Mouse (Mus musculus): ENCODE data around the gene Vezf1. TPM values are rescaled to one million over a fixed set of nuclear protein-coding genes. Genes with fewer than 3 reads are reported as not detected.
A peak's percentile ranks its signal among the peaks of the same experiment; 100 is the strongest.

The Vezf1 gene
- 35.0 and 39.1 TPM in 2 replicates for polyA plus RNA-seq (2015; fragmentation: Nextera tagmentation; extraction: Ambion mirVana)

DNA sequence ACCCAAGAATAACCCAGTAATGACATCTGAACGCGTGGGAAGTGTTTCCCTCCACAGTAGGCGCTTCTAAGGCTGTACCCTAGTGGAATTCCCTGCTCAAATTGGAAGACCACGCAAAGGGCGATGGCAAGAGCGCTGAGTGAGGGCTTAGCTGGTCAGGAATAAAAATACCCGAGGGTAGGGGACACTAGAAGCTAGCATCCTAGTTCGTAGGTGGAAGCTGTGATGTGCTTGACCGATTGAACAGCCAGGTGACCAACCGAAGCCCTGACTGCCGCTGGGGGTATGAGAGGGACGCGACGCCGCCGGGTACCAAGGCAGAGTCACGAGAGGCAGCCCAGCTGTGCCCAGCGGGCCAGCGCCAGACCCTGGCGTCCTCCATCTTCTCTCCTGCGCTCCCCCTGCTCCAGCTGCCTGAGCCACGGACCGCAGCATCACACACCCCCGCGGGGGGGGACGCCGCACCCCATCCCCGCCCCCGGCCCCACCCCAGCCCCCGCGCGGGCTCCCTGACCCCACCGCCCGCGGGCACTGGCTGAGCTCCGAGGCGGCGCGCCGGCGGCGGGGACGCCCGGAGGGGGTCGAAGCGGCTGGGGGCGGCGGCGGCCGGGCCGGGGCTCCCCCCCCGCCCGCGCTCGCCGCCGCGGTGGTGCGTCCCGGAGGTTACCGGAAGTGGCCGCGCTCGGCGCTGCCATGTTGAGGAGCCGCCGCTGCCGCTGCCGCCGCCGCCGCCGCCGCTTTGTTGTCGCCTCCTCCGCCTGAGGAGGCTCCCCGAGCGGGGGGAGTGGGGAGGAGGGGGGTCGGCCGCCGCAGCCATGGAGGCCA, at the start of gene Vezf1:
Gene Vezf1 (plus strand): TSS at position 694 of the 825 bp plus-strand sequence.
- Histone ChIP-seq H3K27me3 (replicated peaks) (no peaks in the 10 kb centered on the region), H3K36me3 (no peaks in the 10 kb centered on the region), H3K9ac (replicated peaks) (peak within 1 kb of the TSS; percentile 98), H3K4me1 (peaks cover 44% of the 10 kb centered on the region), H3K9me3 (replicated peaks) (no peaks in the 10 kb centered on the region), H3K4me3 (replicated peaks) (peak within 1 kb of the TSS; percentile 89), H3K27ac (replicated peaks) (peak within 1 kb of the TSS; percentile 99), H3K4me2 (peak within 1 kb of the TSS; percentile 90)
- WGBS, result under 1% methylated on average over 40 of the region's 81 CpGs
- ATAC-seq (ENCODE audit: low FRiP score), result peak; percentile 90

DNA sequence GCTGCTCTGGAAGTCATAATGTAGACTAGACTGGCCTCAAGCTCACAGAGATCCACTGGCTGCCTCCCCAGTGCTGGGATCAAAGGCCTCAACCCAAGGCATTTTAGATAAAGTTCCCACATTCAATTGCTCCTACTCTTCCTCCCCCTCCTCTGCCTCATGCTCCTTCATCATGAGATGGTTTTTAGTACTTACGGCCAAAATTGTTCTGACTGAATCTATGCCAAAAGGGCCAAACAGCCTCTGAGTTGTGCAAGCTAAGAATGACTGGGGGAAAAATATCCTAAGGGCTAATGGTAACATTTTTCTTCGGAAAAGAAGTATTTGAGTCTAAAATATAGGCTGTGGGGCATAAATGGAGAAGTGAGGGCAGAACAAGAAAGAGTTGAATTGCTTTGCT, 44.1 kb upstream of the Vezf1 start:
- no peak for ATAC-seq (ENCODE audit: low FRiP score)
- H3K27me3 ChIP-seq (replicated peaks), result no peaks in the 10 kb centered on the region
- no peak overlapping the region for H3K27ac ChIP-seq (replicated peaks)
- H3K9ac ChIP-seq (replicated peaks), result no peak overlapping the region
- peaks cover 10% of the 10 kb centered on the region for H3K4me1 ChIP-seq
- no peak overlapping the region for H3K4me3 ChIP-seq (replicated peaks)
- no peaks in the 10 kb centered on the region for H3K36me3 ChIP-seq
- no peaks in the 10 kb centered on the region for H3K9me3 ChIP-seq (replicated peaks)
- no peak overlapping the region for H3K4me2 ChIP-seq
- 93% methylated on average over 2 of the region's 2 CpGs for WGBS

GRCm38 (mm10) chr11:88027391-88028035, 40.6 kb upstream of the Vezf1 start:
- peaks cover 10% of the 10 kb centered on the region for H3K4me1 ChIP-seq
- no peaks in the 10 kb centered on the region for H3K27me3 ChIP-seq (replicated peaks)
- 39% methylated on average over 9 of the region's 9 CpGs for WGBS
- no peak overlapping the region for H3K4me3 ChIP-seq (replicated peaks)
- H3K4me2 ChIP-seq, result no peak overlapping the region
- H3K36me3 ChIP-seq, result no peaks in the 10 kb centered on the region
- H3K9ac ChIP-seq (replicated peaks), result no peak overlapping the region
- ATAC-seq (ENCODE audit: low FRiP score), result no peak
- H3K9me3 ChIP-seq (replicated peaks), result no peaks in the 10 kb centered on the region
- no peak overlapping the region for H3K27ac ChIP-seq (replicated peaks)

- Histone ChIP-seq H3K36me3 (no peaks in the 10 kb centered on the region), H3K9ac (replicated peaks) (no peak overlapping the region), H3K4me3 (replicated peaks) (no peak overlapping the region), H3K4me1 (peaks cover 10% of the 10 kb centered on the region), H3K27me3 (replicated peaks) (no peaks in the 10 kb centered on the region), H3K4me2 (0 out of 2 replicates have a peak overlapping the region, but pooled peaks have one; percentile 5), H3K9me3 (replicated peaks) (no peaks in the 10 kb centered on the region), H3K27ac (replicated peaks) (no peak overlapping the region)
- 11% methylated on average over 16 of the region's 16 CpGs for WGBS
- ATAC-seq (ENCODE audit: low FRiP score), result no peak
Measured at GRCm38 (mm10) chr11:88028193-88028684, 39.8 kb upstream of the Vezf1 start.

DNA sequence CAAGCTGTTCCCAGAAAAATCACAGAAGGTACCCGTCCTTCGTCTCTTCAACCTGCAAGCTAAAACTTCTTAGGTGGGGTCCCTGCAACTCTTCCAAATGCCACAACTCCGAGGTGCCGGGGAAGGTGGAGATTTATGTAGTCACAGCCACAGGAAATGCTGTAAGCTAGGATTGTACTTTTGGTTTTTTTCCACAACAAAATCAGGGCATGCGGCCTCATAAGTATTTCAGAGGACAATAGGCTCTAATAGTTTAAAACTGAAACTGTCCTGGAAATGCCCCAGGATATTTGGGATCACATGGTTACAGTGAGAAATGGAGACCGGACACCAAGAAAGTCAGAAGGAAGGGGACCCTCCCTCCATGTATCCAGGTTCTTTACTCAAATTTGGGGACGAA, 37.9 kb upstream of the Vezf1 start:
- Histone ChIP-seq H3K27ac (replicated peaks) (no peak overlapping the region), H3K9ac (replicated peaks) (no peak overlapping the region), H3K27me3 (replicated peaks) (no peaks in the 10 kb centered on the region), H3K4me3 (replicated peaks) (no peak overlapping the region), H3K9me3 (replicated peaks) (no peaks in the 10 kb centered on the region), H3K4me1 (peaks cover 10% of the 10 kb centered on the region), H3K36me3 (no peaks in the 10 kb centered on the region), H3K4me2 (no peak overlapping the region)
- WGBS, result 90% methylated on average over 7 of the region's 7 CpGs
- no peak for ATAC-seq (ENCODE audit: low FRiP score)

GRCm38 (mm10) chr11:88030836-88031235, 37.2 kb upstream of the Vezf1 start:
- no peak for ATAC-seq (ENCODE audit: low FRiP score)
- Histone ChIP-seq H3K36me3 (no peaks in the 10 kb centered on the region), H3K4me2 (no peak overlapping the region), H3K27ac (replicated peaks) (no peak overlapping the region), H3K27me3 (replicated peaks) (no peaks in the 10 kb centered on the region), H3K9me3 (replicated peaks) (no peaks in the 10 kb centered on the region), H3K9ac (replicated peaks) (no peak overlapping the region), H3K4me3 (replicated peaks) (no peak overlapping the region), H3K4me1 (peaks cover 10% of the 10 kb centered on the region)
- WGBS, result 88% methylated on average over 2 of the region's 2 CpGs

DNA sequence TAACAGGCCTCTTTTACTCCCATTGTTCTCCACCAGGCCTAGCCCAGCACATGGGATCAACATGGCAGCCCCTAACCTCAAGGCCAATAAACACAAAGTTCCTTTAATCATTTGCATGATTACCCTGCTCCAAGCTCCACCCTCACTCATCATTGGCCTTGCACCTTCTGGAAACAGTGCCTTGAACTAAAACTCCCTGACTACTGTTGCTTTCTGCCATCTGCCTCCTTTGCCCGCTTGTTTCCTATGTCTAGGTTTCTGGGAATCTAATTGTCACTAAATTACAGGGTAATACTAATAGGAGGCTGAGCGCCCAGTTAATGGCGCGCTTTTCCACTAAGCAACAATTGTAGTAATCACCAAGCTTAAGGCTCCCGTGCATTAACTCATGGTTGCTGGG, 36.3 kb upstream of the Vezf1 start:
- Histone ChIP-seq H3K9ac (replicated peaks) (no peak overlapping the region), H3K9me3 (replicated peaks) (no peaks in the 10 kb centered on the region), H3K4me3 (replicated peaks) (no peak overlapping the region), H3K27me3 (replicated peaks) (no peaks in the 10 kb centered on the region), H3K4me2 (no peak overlapping the region), H3K36me3 (no peaks in the 10 kb centered on the region), H3K27ac (replicated peaks) (no peak overlapping the region), H3K4me1 (peaks cover 11% of the 10 kb centered on the region)
- ATAC-seq (ENCODE audit: low FRiP score), result no peak
- 67% methylated on average over 5 of the region's 5 CpGs for WGBS

- H3K4me2 ChIP-seq, result no peak overlapping the region
- no peak overlapping the region for H3K4me3 ChIP-seq (replicated peaks)
- no peaks in the 10 kb centered on the region for H3K9me3 ChIP-seq (replicated peaks)
- no peaks in the 10 kb centered on the region for H3K36me3 ChIP-seq
- no peak overlapping the region for H3K9ac ChIP-seq (replicated peaks)
- H3K27ac ChIP-seq (replicated peaks), result no peak overlapping the region
- 71% methylated on average over 7 of the region's 7 CpGs for WGBS
- ATAC-seq (ENCODE audit: low FRiP score), result no peak
- H3K27me3 ChIP-seq (replicated peaks), result no peaks in the 10 kb centered on the region
- 0 out of 2 replicates have a peak, but pooled peaks cover 3% of the 10 kb centered on the region for H3K4me1 ChIP-seq
Measured at GRCm38 (mm10) chr11:88035970-88036369, 32.1 kb upstream of the Vezf1 start.

GRCm38 (mm10) chr11:88036761-88037251, 31.3 kb upstream of the Vezf1 start:
- no peaks in the 10 kb centered on the region for H3K27me3 ChIP-seq (replicated peaks)
- no peak overlapping the region for H3K4me2 ChIP-seq
- no peaks in the 10 kb centered on the region for H3K36me3 ChIP-seq
- no peak overlapping the region for H3K4me3 ChIP-seq (replicated peaks)
- H3K4me1 ChIP-seq, result 0 out of 2 replicates have a peak, but pooled peaks cover 3% of the 10 kb centered on the region
- 60% methylated on average over 10 of the region's 10 CpGs for WGBS
- no peak for ATAC-seq (ENCODE audit: low FRiP score)
- no peak overlapping the region for H3K9ac ChIP-seq (replicated peaks)
- no peaks in the 10 kb centered on the region for H3K9me3 ChIP-seq (replicated peaks)
- H3K27ac ChIP-seq (replicated peaks), result no peak overlapping the region

GRCm38 (mm10) chr11:88037386-88037785, 30.7 kb upstream of the Vezf1 start:
- no peaks in the 10 kb centered on the region for H3K27me3 ChIP-seq (replicated peaks)
- WGBS, result 67% methylated on average over 3 of the region's 3 CpGs
- H3K27ac ChIP-seq (replicated peaks), result no peak overlapping the region
- H3K9ac ChIP-seq (replicated peaks), result no peak overlapping the region
- H3K4me1 ChIP-seq, result 0 out of 2 replicates have a peak, but pooled peaks cover 3% of the 10 kb centered on the region
- no peak overlapping the region for H3K4me2 ChIP-seq
- H3K36me3 ChIP-seq, result no peaks in the 10 kb centered on the region
- no peaks in the 10 kb centered on the region for H3K9me3 ChIP-seq (replicated peaks)
- H3K4me3 ChIP-seq (replicated peaks), result no peak overlapping the region
- no peak for ATAC-seq (ENCODE audit: low FRiP score)

- Histone ChIP-seq H3K27me3 (replicated peaks) (no peaks in the 10 kb centered on the region), H3K27ac (replicated peaks) (no peak overlapping the region), H3K4me1 (0 out of 2 replicates have a peak, but pooled peaks cover 3% of the 10 kb centered on the region), H3K4me2 (no peak overlapping the region), H3K36me3 (no peaks in the 10 kb centered on the region), H3K4me3 (replicated peaks) (no peak overlapping the region), H3K9me3 (replicated peaks) (no peaks in the 10 kb centered on the region), H3K9ac (replicated peaks) (no peak overlapping the region)
- ATAC-seq (ENCODE audit: low FRiP score), result no peak
- 100% methylated on average over 1 of the region's 1 CpGs for WGBS
Measured at GRCm38 (mm10) chr11:88039066-88039465, 29.0 kb upstream of the Vezf1 start.

DNA sequence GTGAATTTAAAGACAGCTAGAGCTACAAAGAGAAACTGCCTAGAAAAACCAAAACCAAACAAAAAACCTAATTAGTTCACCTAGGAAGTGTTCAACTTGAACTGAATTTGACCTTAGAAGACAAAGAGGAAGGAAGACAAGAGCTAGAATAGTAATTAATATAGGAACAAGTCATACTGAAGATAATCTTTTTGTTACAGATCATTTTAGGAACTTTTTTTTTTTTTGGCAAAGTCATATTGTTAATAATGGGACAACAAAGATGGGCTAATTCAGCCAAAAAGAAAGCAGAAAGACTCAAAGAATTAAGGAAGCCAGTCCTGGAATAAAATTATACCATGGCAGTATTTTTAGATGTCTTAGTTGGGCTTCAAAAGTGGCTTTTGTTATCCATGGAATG, 23.8 kb upstream of the Vezf1 start:
- no peak overlapping the region for H3K4me3 ChIP-seq (replicated peaks)
- no peaks in the 10 kb centered on the region for H3K36me3 ChIP-seq
- H3K4me1 ChIP-seq, result peaks cover 17% of the 10 kb centered on the region
- H3K9me3 ChIP-seq (replicated peaks), result no peaks in the 10 kb centered on the region
- no peak overlapping the region for H3K27ac ChIP-seq (replicated peaks)
- H3K4me2 ChIP-seq, result no peak overlapping the region
- ATAC-seq (ENCODE audit: low FRiP score), result no peak
- no peak overlapping the region for H3K9ac ChIP-seq (replicated peaks)
- no peaks in the 10 kb centered on the region for H3K27me3 ChIP-seq (replicated peaks)
